Mouse (Mus musculus) testis, postnatal 14 days (tissue): Measurements from ENCODE around the gene Olfr699.
"Not testable (repeated sequence)": the region's sequence is repeated elsewhere in the genome, so short reads cannot be mapped to it uniquely, and the experiment has no call there.

Source experiments
- DNase-seq: peaks from one replicate; pipeline ENCODE4 v3.0.0; 2021; ENCODE audit warnings: low spot score

Gene Olfr699

DNA sequence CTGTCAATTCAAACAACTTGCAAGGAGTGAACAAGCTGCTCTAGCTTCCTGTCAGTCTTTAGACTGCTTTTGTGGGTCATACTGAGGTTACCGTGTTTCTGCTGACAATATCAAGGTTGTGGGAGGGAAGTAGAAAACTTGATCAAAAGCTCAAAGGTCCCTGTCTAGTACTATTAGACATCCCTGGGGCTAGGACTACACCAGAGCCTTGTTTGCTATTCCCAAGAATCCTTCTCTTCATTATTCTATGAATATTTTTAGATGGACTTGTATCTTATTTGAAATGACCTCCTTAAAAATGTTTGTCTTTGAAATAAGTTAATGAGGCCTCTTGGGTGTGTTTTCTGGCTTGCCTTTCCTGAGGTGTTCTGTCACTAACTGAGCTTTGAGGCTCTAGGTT, at the start of gene Olfr699:
Gene Olfr699, minus strand, starts transcription at position 101 of the 400 bp plus-strand sequence.
- no peak for DNase-seq

DNA sequence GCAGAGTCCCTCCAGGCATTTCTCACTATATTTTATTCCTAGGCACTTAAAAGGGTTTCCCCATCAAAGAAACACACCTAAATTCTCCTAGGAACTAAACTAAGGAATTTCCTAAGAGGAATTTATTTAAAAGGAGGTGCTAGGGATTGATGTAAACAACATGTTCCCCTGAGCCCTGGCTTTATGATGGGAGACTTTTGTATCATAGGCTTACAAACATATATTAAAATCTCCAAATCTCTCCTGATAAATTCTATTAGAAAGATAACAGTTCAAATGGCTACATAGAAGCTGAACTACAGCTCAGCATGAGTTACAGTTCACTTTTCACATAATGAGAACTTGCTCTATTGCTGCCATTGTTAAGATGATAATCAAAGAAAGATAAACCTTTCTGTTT, 40.8 kb upstream of the Olfr699 start, which contains the start of gene Olfr702:
Gene Olfr702, minus strand, starts transcription at position 101 of the 400 bp plus-strand sequence.
- no peak for DNase-seq

DNA sequence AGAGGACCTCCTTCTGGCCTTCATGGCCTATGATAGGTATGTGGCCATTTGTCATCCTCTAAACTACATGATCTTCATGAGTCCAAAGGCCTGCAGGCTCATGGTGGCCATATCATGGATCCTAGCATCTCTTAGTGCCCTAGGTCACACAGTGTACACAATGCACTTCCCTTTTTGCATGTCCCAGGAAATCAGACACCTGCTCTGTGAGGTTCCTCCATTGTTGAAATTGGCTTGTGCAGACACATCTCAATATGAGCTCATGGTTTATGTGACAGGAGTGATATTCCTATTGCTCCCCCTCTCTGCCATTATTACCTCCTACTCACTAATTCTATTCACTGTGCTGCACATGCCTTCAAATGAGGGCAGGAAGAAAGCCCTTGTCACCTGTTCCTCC, 25.4 kb upstream of the Olfr699 start:
- DNase-seq: no peak

DNA sequence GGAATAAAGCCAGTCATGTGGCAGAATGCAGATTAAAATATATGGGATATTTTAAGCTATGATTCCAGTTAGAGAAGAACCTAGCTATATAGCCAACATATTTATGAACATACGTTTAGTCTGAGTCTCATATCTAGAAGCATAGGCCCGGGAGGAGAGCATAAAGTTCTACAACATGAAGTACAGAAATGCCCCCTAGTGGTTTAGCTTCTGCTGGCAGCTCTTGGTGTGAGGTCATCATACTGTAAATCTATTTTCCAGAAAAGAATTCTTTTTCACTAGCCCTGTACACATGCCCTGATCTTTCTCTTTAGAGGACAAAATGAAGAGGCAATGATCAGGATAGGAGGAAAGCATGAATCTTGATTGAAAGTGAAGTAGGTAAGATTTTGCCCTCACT, 22.8 kb upstream of the Olfr699 start:
- DNase-seq: no peak

DNA sequence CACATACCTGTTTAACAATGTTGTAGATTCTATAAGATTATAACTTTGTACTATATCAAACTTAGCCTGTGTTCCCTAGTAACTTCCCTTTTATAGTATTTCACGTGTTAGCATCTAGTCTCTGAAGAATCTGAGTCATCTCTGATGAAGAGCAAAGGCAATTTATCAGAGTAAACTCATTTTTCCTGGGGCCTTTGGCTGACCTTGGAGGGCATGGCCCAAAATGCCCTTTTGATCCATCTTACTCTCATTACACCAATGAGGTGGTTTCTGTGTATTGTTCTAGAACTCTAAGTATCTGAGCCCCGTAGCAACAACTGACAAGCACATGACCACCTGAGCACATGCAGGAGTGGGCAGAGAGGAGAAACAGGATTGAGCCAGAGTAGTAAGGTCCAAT, 20.8 kb upstream of the Olfr699 start, which contains the start of gene Olfr701:
Gene Olfr701, plus strand, starts transcription at position 301 of the 400 bp plus-strand sequence.
- no peak for DNase-seq

DNA sequence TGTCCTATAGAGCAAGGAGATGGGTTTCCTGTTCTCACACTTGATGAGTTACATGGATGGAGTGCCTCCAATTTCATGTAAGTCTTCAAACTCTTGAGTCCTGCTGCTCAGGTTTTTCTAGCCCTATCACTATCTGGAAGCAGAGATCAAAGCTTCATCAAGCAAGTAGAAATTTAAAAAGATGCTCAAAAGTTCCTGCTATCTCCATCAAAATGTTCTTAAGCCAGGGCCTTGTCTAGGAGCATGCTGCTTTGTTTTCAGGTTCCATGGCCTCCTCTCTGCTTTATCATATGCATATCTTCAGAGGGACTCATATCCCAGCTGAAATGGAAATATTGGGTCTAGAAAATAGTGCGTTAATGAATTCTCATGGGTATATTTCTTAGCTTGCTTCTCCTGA, 15.7 kb upstream of the Olfr699 start, which contains the start of gene Olfr700:
Gene Olfr700, minus strand, starts transcription at position 101 of the 400 bp plus-strand sequence.
- no peak for DNase-seq

DNA sequence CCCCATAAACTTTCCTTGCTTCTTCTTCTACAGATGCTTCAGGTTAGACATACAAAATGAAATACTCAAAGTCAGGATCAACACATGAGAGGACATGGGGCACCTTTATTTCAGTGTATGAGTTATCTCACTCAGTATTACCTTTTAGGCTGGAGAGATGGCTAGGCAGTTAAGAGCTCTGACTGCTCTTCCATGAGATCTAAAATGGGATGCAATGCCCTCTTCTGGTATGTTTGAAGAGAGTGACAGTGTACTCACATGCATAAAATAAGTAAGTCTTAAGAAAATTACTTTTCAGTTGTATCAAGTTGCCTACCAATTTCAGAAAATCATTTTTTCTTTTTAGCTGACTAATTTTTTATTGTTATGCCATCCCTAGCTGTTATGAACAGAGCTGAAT, 4.7 kb downstream of the Olfr699 start:
- DNase-seq: no peak

DNA sequence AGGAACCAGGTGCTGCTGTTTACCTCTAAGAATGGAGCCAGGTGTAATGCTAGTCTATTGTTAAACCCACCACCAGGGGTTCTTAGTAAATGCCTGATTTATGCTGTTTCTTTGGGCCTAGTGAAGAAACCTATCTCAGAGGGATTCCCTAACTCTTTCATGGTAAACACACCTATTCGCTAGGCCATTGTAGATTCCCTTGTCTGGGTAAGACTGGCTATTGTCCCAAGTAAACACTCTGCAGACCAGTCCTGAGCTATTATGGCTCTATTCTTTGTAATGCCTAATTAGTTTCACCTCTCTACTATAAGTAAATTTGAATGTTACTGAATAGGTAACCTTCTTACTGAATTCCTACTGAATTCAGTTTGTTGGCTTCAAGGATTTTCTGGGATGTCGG, 32.0 kb downstream of the Olfr699 start:
- not testable (repeated sequence) for DNase-seq

DNA sequence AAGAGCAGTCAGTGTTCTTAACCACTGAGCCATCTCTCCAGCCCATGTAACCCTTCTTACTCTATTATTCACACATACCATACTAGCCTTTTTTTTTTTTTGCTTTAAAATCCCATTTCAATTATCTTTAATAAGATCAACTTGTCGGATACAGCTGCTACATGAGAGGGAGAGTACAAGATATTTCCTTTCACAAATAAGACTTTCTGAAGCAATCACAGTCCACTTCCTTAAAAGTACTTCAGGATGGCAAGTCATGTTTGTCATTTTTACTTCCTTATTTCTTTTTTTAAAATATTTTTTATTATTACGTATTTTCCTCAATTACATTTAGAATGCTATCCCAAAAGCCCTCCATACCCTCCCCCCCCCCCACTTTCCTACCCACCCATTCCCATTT, 34.2 kb downstream of the Olfr699 start:
- no peak for DNase-seq

DNA sequence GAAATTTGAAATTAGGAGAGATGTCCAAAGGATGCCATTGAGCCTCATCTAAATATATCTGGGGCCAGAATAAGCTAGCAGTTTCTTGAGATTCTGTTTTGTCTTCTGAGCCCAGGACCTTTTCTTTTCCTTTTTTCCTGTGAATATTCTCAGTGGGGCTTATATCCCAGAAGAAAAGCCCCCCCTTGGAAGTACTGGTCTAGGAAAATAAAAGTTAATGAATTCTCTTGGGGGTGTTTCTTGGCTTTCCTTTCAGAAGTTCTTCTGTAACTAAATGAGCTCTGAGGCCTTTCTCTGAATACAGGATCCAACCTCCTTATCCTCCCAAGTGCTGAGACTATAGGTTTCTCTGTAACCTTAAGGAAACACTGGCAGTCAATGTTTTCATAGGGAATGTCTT, 37.7 kb downstream of the Olfr699 start, which contains the start of gene Olfr698:
Gene Olfr698, minus strand, starts transcription at position 101 of the 400 bp plus-strand sequence.
- DNase-seq: no peak

DNA sequence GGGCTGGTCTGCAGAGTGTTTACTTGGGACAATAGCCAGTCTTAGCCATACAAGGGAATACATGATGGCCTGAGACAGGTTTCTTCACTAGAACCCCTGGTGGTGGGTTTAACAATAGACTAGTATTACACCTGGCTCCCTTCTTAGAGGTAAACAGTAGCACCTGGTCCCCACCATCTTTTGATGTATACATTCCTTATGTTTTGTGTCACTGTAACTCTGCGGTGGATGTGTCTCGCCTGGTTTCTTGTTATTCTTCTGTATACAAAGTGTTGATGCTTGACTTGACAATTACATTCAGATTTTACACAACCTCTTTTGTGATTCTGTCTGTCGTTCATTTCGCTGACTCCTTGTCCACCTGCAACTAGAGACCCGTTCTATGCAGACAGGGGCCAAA, 47.2 kb downstream of the Olfr699 start:
- DNase-seq: no peak

DNA sequence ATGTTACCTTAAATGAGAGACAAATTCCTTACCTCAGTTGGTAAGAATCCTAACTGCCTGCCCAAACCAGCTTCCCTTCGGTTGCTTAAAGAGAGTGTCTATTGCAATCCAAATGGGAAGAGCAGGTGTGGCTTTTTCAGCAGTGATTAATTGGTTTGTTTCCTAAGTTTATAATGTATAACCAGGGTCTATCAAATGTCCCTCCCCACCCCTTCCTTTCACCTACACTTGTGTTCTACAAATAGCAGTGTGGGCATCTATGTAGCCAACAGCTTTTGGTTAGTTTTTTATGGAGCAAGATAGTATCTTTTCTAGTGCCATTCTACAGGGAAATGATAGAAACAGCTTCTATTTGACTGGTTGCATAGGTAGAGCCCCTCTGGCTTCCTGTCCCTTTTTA, 50.7 kb downstream of the Olfr699 start, which contains the start of gene Olfr697:
Gene Olfr697, minus strand, starts transcription at position 101 of the 400 bp plus-strand sequence.
- DNase-seq: no peak
